In the genomic region with DNA sequence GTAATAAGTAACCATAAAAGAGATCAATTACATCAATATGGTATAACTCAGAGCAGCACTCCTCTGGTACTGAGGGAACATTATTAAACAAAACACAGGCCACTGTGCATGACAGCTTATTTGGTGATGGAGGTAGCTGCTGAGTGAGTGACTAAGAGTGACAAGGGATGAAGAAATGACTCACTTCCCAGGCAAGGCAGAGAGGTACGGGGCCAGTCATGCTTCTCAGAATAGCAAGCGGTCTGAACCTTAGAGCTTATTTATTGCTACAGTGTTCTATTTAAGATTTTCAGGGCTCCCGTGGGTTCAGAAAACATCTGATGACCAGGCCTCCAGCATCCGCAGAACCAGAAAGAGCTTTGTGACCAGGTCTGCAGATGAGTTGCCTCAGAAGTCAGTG, we compare ENCODE assay signal across 15 mouse cellular contexts.
"Had no signal": no experiment of that assay in that cellular context is flagged by ENCODE, and none has a peak within 500 bp of the region (broad histone marks: within the 10 kb centered on the region; RNA-seq: fewer than 3 reads in every experiment).

No protein-coding gene starts in this region.

- DNase-seq: kidney, adult 18-20 months; kidney, postnatal 10 days; kidney, postnatal 4 days; lung, embryonic 14.5 days; lung, postnatal 10 days; lung, postnatal 4 days; right cerebral cortex, postnatal 14 days; thymus, postnatal 36 days had no signal

- H3K4me1 ChIP-seq: limb, embryonic 10.5 days; midbrain, embryonic 12.5 days had no signal

- H3K9me3 ChIP-seq: limb, embryonic 10.5 days; liver, embryonic 15.5 days; midbrain, embryonic 12.5 days had no signal

- ATAC-seq: midbrain, embryonic 16.5 days had no signal

- H3K4me2 ChIP-seq: liver, embryonic 11.5 days; liver, embryonic 15.5 days; lung, embryonic 14.5 days; midbrain, embryonic 12.5 days had no signal

- H3K9ac ChIP-seq: liver, embryonic 15.5 days; lung, embryonic 14.5 days; midbrain, embryonic 12.5 days had no signal

- H3K27ac ChIP-seq: layer of hippocampus, adult 2 months; left cerebral cortex, adult 2 months; limb, embryonic 10.5 days; liver, embryonic 15.5 days; midbrain, embryonic 12.5 days had no signal

- H3K36me3 ChIP-seq: limb, embryonic 10.5 days; liver, embryonic 15.5 days; midbrain, embryonic 12.5 days had no signal

- H3K4me3 ChIP-seq: layer of hippocampus, adult 2 months; left cerebral cortex, adult 2 months; limb, embryonic 10.5 days; liver, embryonic 15.5 days; midbrain, embryonic 12.5 days had no signal

- H3K27me3 ChIP-seq: liver, embryonic 15.5 days; midbrain, embryonic 12.5 days had no signal
